Mouse (Mus musculus): ENCODE measurements around the gene Adgrv1. TPM values are rescaled to one million over a fixed set of nuclear protein-coding genes. Genes with fewer than 3 reads are reported as not detected.

The Adgrv1 gene
- polyA plus RNA-seq, 1 experiment, result 0.56 TPM

- 0 out of 2 replicates have a peak, but pooled peaks have one; percentile 9 for TF ChIP-seq CTCF (conservative IDR thresholded peaks at IDR 0.05; ENCODE audit: insufficient read depth, insufficient read length, low read depth, low read length)
- TF ChIP-seq POLR2A (IDR thresholded peaks at IDR 0.05; ENCODE audit: low read depth, low read length), result no peak
- Histone ChIP-seq H3K4me1 (ENCODE audit: control insufficient read depth, insufficient read depth, low read length) (no peaks in the 10 kb centered on the region), H3K27me3 (replicated peaks; ENCODE audit: control insufficient read depth, insufficient read depth, low read length) (no peaks in the 10 kb centered on the region), H3K4me3 (ENCODE audit: insufficient read depth, low read depth, low read length) (no peak overlapping the region), H3K27ac (ENCODE audit: insufficient read depth, low read depth, low read length) (no peak overlapping the region), H3K36me3 (ENCODE audit: control insufficient read depth, insufficient read depth, low read length) (no peaks in the 10 kb centered on the region)
- peak; percentile 65 for DNase-seq
- 60% methylated on average over 7 of the region's 7 CpGs for WGBS
Observed at GRCm38 (mm10) chr13:81314306-81315120, 318.4 kb downstream of the Adgrv1 start.

- Histone ChIP-seq H3K36me3 (ENCODE audit: control insufficient read depth, insufficient read depth, low read length) (no peaks in the 10 kb centered on the region), H3K27me3 (replicated peaks; ENCODE audit: control insufficient read depth, insufficient read depth, low read length) (no peaks in the 10 kb centered on the region), H3K4me1 (ENCODE audit: control insufficient read depth, insufficient read depth, low read length) (no peaks in the 10 kb centered on the region), H3K27ac (ENCODE audit: insufficient read depth, low read depth, low read length) (no peak overlapping the region), H3K4me3 (ENCODE audit: insufficient read depth, low read depth, low read length) (no peak overlapping the region)
- 68% methylated on average over 5 of the region's 5 CpGs for WGBS
- TF ChIP-seq CTCF (conservative IDR thresholded peaks at IDR 0.05; ENCODE audit: insufficient read depth, insufficient read length, low read depth, low read length) (no peak), POLR2A (IDR thresholded peaks at IDR 0.05; ENCODE audit: low read depth, low read length) (no peak)
- no peak for DNase-seq
Observed at GRCm38 (mm10) chr13:81312148-81312547, 320.8 kb downstream of the Adgrv1 start.

GRCm38 (mm10) chr13:81300851-81301250 is 332.1 kb downstream of the Adgrv1 start:
- 41% methylated on average over 1 of the region's 1 CpGs for WGBS

GRCm38 (mm10) chr13:81294106-81294505 is 338.8 kb downstream of the Adgrv1 start:
- no peak overlapping the region for H3K4me3 ChIP-seq (ENCODE audit: insufficient read depth, low read depth, low read length)
- H3K4me1 ChIP-seq (ENCODE audit: control insufficient read depth, insufficient read depth, low read length), result no peaks in the 10 kb centered on the region
- TF ChIP-seq POLR2A (IDR thresholded peaks at IDR 0.05; ENCODE audit: low read depth, low read length) (no peak), CTCF (conservative IDR thresholded peaks at IDR 0.05; ENCODE audit: insufficient read depth, insufficient read length, low read depth, low read length) (no peak)
- no peak overlapping the region for H3K27ac ChIP-seq (ENCODE audit: insufficient read depth, low read depth, low read length)
- WGBS, result 46% methylated on average over 1 of the region's 1 CpGs
- H3K27me3 ChIP-seq (replicated peaks; ENCODE audit: control insufficient read depth, insufficient read depth, low read length), result no peaks in the 10 kb centered on the region
- DNase-seq, result no peak
- no peaks in the 10 kb centered on the region for H3K36me3 ChIP-seq (ENCODE audit: control insufficient read depth, insufficient read depth, low read length)

More at GRCm38 (mm10) chr13:81300851-81301250, 332.1 kb downstream of the Adgrv1 start:
- H3K36me3 ChIP-seq (ENCODE audit: control insufficient read depth, insufficient read depth, low read length), result no peaks in the 10 kb centered on the region
- peak; percentile 53 for DNase-seq
- H3K4me1 ChIP-seq (ENCODE audit: control insufficient read depth, insufficient read depth, low read length), result no peaks in the 10 kb centered on the region
- no peak for TF ChIP-seq CTCF (conservative IDR thresholded peaks at IDR 0.05; ENCODE audit: insufficient read depth, insufficient read length, low read depth, low read length)
- no peak for TF ChIP-seq POLR2A (IDR thresholded peaks at IDR 0.05; ENCODE audit: low read depth, low read length)
- no peak overlapping the region for H3K4me3 ChIP-seq (ENCODE audit: insufficient read depth, low read depth, low read length)
- H3K27me3 ChIP-seq (replicated peaks; ENCODE audit: control insufficient read depth, insufficient read depth, low read length), result no peaks in the 10 kb centered on the region
- no peak overlapping the region for H3K27ac ChIP-seq (ENCODE audit: insufficient read depth, low read depth, low read length)

- TF ChIP-seq POLR2A (IDR thresholded peaks at IDR 0.05; ENCODE audit: low read depth, low read length) (no peak), CTCF (conservative IDR thresholded peaks at IDR 0.05; ENCODE audit: insufficient read depth, insufficient read length, low read depth, low read length) (no peak)
- DNase-seq, result no peak
- H3K27ac ChIP-seq (ENCODE audit: insufficient read depth, low read depth, low read length), result no peak overlapping the region
- no peak overlapping the region for H3K4me3 ChIP-seq (ENCODE audit: insufficient read depth, low read depth, low read length)
- WGBS, result 79% methylated on average over 6 of the region's 6 CpGs
- H3K36me3 ChIP-seq (ENCODE audit: control insufficient read depth, insufficient read depth, low read length), result no peaks in the 10 kb centered on the region
- H3K27me3 ChIP-seq (replicated peaks; ENCODE audit: control insufficient read depth, insufficient read depth, low read length), result no peaks in the 10 kb centered on the region
- H3K4me1 ChIP-seq (ENCODE audit: control insufficient read depth, insufficient read depth, low read length), result no peaks in the 10 kb centered on the region
Observed at GRCm38 (mm10) chr13:81282193-81282592, 350.8 kb downstream of the Adgrv1 start.

GRCm38 (mm10) chr13:81280650-81281229 is 352.2 kb downstream of the Adgrv1 start:
- H3K27me3 ChIP-seq (replicated peaks; ENCODE audit: control insufficient read depth, insufficient read depth, low read length), result no peaks in the 10 kb centered on the region
- H3K36me3 ChIP-seq (ENCODE audit: control insufficient read depth, insufficient read depth, low read length), result no peaks in the 10 kb centered on the region
- H3K4me1 ChIP-seq (ENCODE audit: control insufficient read depth, insufficient read depth, low read length), result no peaks in the 10 kb centered on the region
- no peak overlapping the region for H3K4me3 ChIP-seq (ENCODE audit: insufficient read depth, low read depth, low read length)
- WGBS, result 100% methylated on average over 1 of the region's 1 CpGs
- DNase-seq, result no peak
- H3K27ac ChIP-seq (ENCODE audit: insufficient read depth, low read depth, low read length), result no peak overlapping the region
- no peak for TF ChIP-seq CTCF (conservative IDR thresholded peaks at IDR 0.05; ENCODE audit: insufficient read depth, insufficient read length, low read depth, low read length)
- no peak for TF ChIP-seq POLR2A (IDR thresholded peaks at IDR 0.05; ENCODE audit: low read depth, low read length)

- no peaks in the 10 kb centered on the region for H3K36me3 ChIP-seq (ENCODE audit: control insufficient read depth, insufficient read depth, low read length)
- no peaks in the 10 kb centered on the region for H3K4me1 ChIP-seq (ENCODE audit: control insufficient read depth, insufficient read depth, low read length)
- no peaks in the 10 kb centered on the region for H3K27me3 ChIP-seq (replicated peaks; ENCODE audit: control insufficient read depth, insufficient read depth, low read length)
- WGBS, result 70% methylated on average over 5 of the region's 5 CpGs
- peak; percentile 16 for DNase-seq
- no peak overlapping the region for H3K4me3 ChIP-seq (ENCODE audit: insufficient read depth, low read depth, low read length)
- no peak overlapping the region for H3K27ac ChIP-seq (ENCODE audit: insufficient read depth, low read depth, low read length)
- TF ChIP-seq POLR2A (IDR thresholded peaks at IDR 0.05; ENCODE audit: low read depth, low read length) (no peak), CTCF (conservative IDR thresholded peaks at IDR 0.05; ENCODE audit: insufficient read depth, insufficient read length, low read depth, low read length) (no peak)
Observed at GRCm38 (mm10) chr13:81279351-81279736, 353.6 kb downstream of the Adgrv1 start.

Data from kidney, adult 2 months (tissue).